Mouse (Mus musculus) forebrain, embryonic 11.5 days (tissue): ENCODE measurements around the gene Slc17a9. TPM values are rescaled to one million over a fixed set of nuclear protein-coding genes. Genes with fewer than 3 reads are reported as not detected.

Experiments
- ATAC-seq: fragments of 200-750 bp; cut with Nextera tagmentation; replicated peaks from 2 replicates; pipeline ENCODE4 v1.8.0; 2017; ENCODE audit warnings: moderate TSS enrichment; ENCODE audit not compliant: low FRiP score
- DNase-seq: peaks from one replicate; pipeline ENCODE4 v3.0.0-alpha.2; 2017; ENCODE audit warnings: low spot score
- H3K27ac ChIP-seq: fragments of 300-500 bp; sonication (generic); 2 replicates; pipeline ENCODE4 v1.5.1; 2014; ENCODE audit warnings: low read depth, low read length
- H3K27me3 ChIP-seq: fragments of 300-500 bp; sonication (generic); 2 replicates; pipeline ENCODE4 v1.6.1; 2014; ENCODE audit warnings: mild to moderate bottlenecking, low read length, mixed read lengths; ENCODE audit not compliant: control insufficient read depth, insufficient read depth
- H3K36me3 ChIP-seq: fragments of 300-500 bp; sonication (generic); 2 replicates; pipeline ENCODE4 v1.6.1; 2014; ENCODE audit warnings: mild to moderate bottlenecking, low read length, moderate library complexity, mixed read lengths; ENCODE audit not compliant: control insufficient read depth, insufficient read depth
- H3K4me1 ChIP-seq: fragments of 300-500 bp; sonication (generic); replicated peaks from 2 replicates; pipeline ENCODE4 v1.6.1; 2014; ENCODE audit warnings: low read length, mixed read lengths; ENCODE audit not compliant: control insufficient read depth, insufficient read depth
- H3K4me2 ChIP-seq: fragments of 300-500 bp; sonication (generic); 2 replicates; pipeline ENCODE4 v1.6.1; 2014; ENCODE audit warnings: low read depth, mild to moderate bottlenecking, low read length, moderate library complexity, mixed read lengths; ENCODE audit not compliant: severe bottlenecking
- H3K4me3 ChIP-seq: fragments of 300-500 bp; sonication (generic); 2 replicates; pipeline ENCODE4 v1.5.1; 2014; ENCODE audit warnings: low read depth, low read length
- H3K9ac ChIP-seq: fragments of 300-500 bp; sonication (generic); 2 replicates; pipeline ENCODE4 v1.6.1; 2014; ENCODE audit warnings: low read length
- H3K9me3 ChIP-seq: fragments of 300-500 bp; sonication (generic); 2 replicates; pipeline ENCODE4 v1.6.1; 2016; ENCODE audit warnings: low read length, mixed read lengths; ENCODE audit not compliant: control insufficient read depth
- WGBS: fragments of 180-500 bp; shearing (Covaris S2); extraction: QIAGEN DNeasy Blood & Tissue Kit; methylation state at CpG from one replicate; pipeline ENCODE4 v1.1.7; 2014; 5-methylcytosine and 5-hydroxymethylcytosine counted together
- polyA plus RNA-seq: library from polyadenylated mRNA; unstranded; fragments of >200 nt; fragmentation: Nextera tagmentation; extraction: Ambion mirVana; gene quantifications from 2 replicates; pipeline ENCODE4 v1.2.1, GENCODE M21; 2014

Gene Slc17a9
- polyA plus RNA-seq, result 0.11 and 0.57 TPM in 2 replicates

- Histone ChIP-seq H3K36me3 (no peaks in the 10 kb centered on the region; the same call in 1 of the 2 replicates), H3K4me2 (no peak within 1 kb of the TSS), H3K4me3 (no peak within 1 kb of the TSS), H3K9ac (no peak within 1 kb of the TSS), H3K4me1 (no peaks in the 10 kb centered on the region), H3K27me3 (no peaks in the 10 kb centered on the region), H3K9me3 (no peaks in the 10 kb centered on the region), H3K27ac (no peak within 1 kb of the TSS)
- 0 out of 2 replicates have a peak, but pooled peaks have one; percentile 53 for ATAC-seq
- 7% methylated on average over 18 of the region's 18 CpGs for WGBS
- DNase-seq, result no peak
Observed at GRCm38 (mm10) chr2:180724585-180725413, at the start of gene Slc17a9. Gene Slc17a9, plus strand, starts transcription at chr2:180725263.

GRCm38 (mm10) chr2:180676706-180677105, 48.4 kb upstream of the Slc17a9 start:
- no peaks in the 10 kb centered on the region for H3K27me3 ChIP-seq
- H3K4me1 ChIP-seq, result no peaks in the 10 kb centered on the region
- H3K4me2 ChIP-seq, result no peak overlapping the region
- H3K27ac ChIP-seq, result no peak overlapping the region
- peaks cover 6% of the 10 kb centered on the region; the same call in 1 of the 2 replicates for H3K36me3 ChIP-seq
- ATAC-seq, result no peak
- H3K9me3 ChIP-seq, result no peaks in the 10 kb centered on the region
- 95% methylated on average over 2 of the region's 2 CpGs for WGBS
- H3K9ac ChIP-seq, result no peak overlapping the region
- H3K4me3 ChIP-seq, result no peak overlapping the region
- DNase-seq, result no peak

- H3K27me3 ChIP-seq, result no peaks in the 10 kb centered on the region
- no peak overlapping the region for H3K4me3 ChIP-seq
- WGBS, result 32% methylated on average over 4 of the region's 4 CpGs
- H3K4me2 ChIP-seq, result no peak overlapping the region
- H3K4me1 ChIP-seq, result no peaks in the 10 kb centered on the region
- no peak overlapping the region for H3K9ac ChIP-seq
- no peaks in the 10 kb centered on the region for H3K9me3 ChIP-seq
- H3K27ac ChIP-seq, result no peak overlapping the region
- peaks cover 14% of the 10 kb centered on the region for H3K36me3 ChIP-seq
- DNase-seq, result peak; percentile 71
- peak; percentile 71 for ATAC-seq
Observed at GRCm38 (mm10) chr2:180678609-180679140, 46.4 kb upstream of the Slc17a9 start.

- no peak overlapping the region for H3K27ac ChIP-seq
- no peak overlapping the region for H3K4me3 ChIP-seq
- H3K9me3 ChIP-seq, result no peaks in the 10 kb centered on the region
- peaks cover 24% of the 10 kb centered on the region for H3K36me3 ChIP-seq
- H3K9ac ChIP-seq, result no peak overlapping the region
- 89% methylated on average over 2 of the region's 2 CpGs for WGBS
- no peaks in the 10 kb centered on the region for H3K4me1 ChIP-seq
- no peak for DNase-seq
- no peak overlapping the region for H3K4me2 ChIP-seq
- ATAC-seq, result no peak
- no peaks in the 10 kb centered on the region for H3K27me3 ChIP-seq
Observed at GRCm38 (mm10) chr2:180681225-180681624, 43.8 kb upstream of the Slc17a9 start.

GRCm38 (mm10) chr2:180683524-180683923, 41.5 kb upstream of the Slc17a9 start:
- DNase-seq, result no peak
- no peak overlapping the region for H3K27ac ChIP-seq
- no peak for ATAC-seq
- peaks cover 32% of the 10 kb centered on the region for H3K36me3 ChIP-seq
- WGBS, result 90% methylated on average over 2 of the region's 2 CpGs
- H3K4me1 ChIP-seq, result no peaks in the 10 kb centered on the region
- H3K27me3 ChIP-seq, result no peaks in the 10 kb centered on the region
- H3K9me3 ChIP-seq, result no peaks in the 10 kb centered on the region
- no peak overlapping the region for H3K4me3 ChIP-seq
- H3K4me2 ChIP-seq, result no peak overlapping the region
- no peak overlapping the region for H3K9ac ChIP-seq

GRCm38 (mm10) chr2:180684031-180684430, 41.0 kb upstream of the Slc17a9 start:
- no peak overlapping the region for H3K4me3 ChIP-seq
- no peaks in the 10 kb centered on the region for H3K27me3 ChIP-seq
- no peak overlapping the region for H3K9ac ChIP-seq
- ATAC-seq, result no peak
- no peak for DNase-seq
- H3K9me3 ChIP-seq, result no peaks in the 10 kb centered on the region
- H3K36me3 ChIP-seq, result peaks cover 35% of the 10 kb centered on the region
- H3K27ac ChIP-seq, result no peak overlapping the region
- no peak overlapping the region for H3K4me2 ChIP-seq
- 95% methylated on average over 4 of the region's 4 CpGs for WGBS
- H3K4me1 ChIP-seq, result no peaks in the 10 kb centered on the region

- no peak overlapping the region for H3K4me3 ChIP-seq
- H3K4me1 ChIP-seq, result no peaks in the 10 kb centered on the region
- H3K4me2 ChIP-seq, result no peak overlapping the region
- H3K9ac ChIP-seq, result no peak overlapping the region
- H3K27me3 ChIP-seq, result no peaks in the 10 kb centered on the region
- H3K36me3 ChIP-seq, result peaks cover 21% of the 10 kb centered on the region
- no peak overlapping the region for H3K27ac ChIP-seq
- DNase-seq (no peak), ATAC-seq (no peak)
- 92% methylated on average over 5 of the region's 5 CpGs for WGBS
- no peaks in the 10 kb centered on the region for H3K9me3 ChIP-seq
Observed at GRCm38 (mm10) chr2:180689841-180690240, 35.2 kb upstream of the Slc17a9 start.

GRCm38 (mm10) chr2:180692630-180693029, 32.4 kb upstream of the Slc17a9 start:
- Histone ChIP-seq H3K27ac (no peak overlapping the region), H3K9ac (no peak overlapping the region; the same call in 1 of the 2 replicates), H3K36me3 (peaks cover 9% of the 10 kb centered on the region), H3K4me2 (peak overlapping the region; percentile 33), H3K27me3 (no peaks in the 10 kb centered on the region), H3K4me3 (no peak overlapping the region), H3K4me1 (no peaks in the 10 kb centered on the region), H3K9me3 (no peaks in the 10 kb centered on the region)
- DNase-seq (peak; percentile 59), ATAC-seq (peak; percentile 71; the same call in 1 of the 2 replicates)
- 0% methylated on average over 1 of the region's 1 CpGs for WGBS
